Mouse (Mus musculus) ES-Bruce4 (cell line): Measurements from ENCODE around the gene Olfr1370.

Source experiments
- CTCF ChIP-seq: IDR thresholded peaks from one replicate; pipeline ENCODE4 v1.8.1; 2011; ENCODE audit warnings: low read depth, low read length
- EP300 ChIP-seq: IDR thresholded peaks from 2 replicates; pipeline ENCODE4 v1.6.1; 2011; ENCODE audit warnings: low read depth, low read length; ENCODE audit not compliant: insufficient read depth
- POLR2A ChIP-seq: IDR thresholded peaks from one replicate; pipeline ENCODE4 v1.8.1; 2011; ENCODE audit warnings: low read length; ENCODE audit not compliant: insufficient read depth

DNA sequence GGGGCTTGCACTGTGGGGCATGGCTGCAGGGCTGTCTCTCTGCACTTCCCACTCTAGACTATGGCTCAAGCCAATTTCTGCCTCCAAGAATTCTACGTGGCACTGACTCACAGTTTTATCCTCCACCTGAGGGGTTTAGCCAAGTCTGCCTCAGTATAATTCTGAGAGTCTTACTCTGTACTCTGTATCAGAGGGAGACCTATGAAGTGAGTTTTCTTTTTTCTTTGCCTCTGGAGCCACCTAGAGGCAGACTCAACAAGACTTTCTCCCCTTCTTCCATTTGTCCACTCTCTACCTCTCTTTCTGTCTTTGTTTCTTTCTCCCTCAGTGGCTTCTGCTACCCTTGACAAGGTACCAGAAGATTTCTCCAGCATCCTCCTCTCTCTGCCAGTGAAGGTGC is 24.6 kb downstream of the Olfr1370 start:
- TF ChIP-seq POLR2A (no peak), CTCF (no peak), EP300 (no peak)
